Mouse (Mus musculus): ENCODE measurements around the gene Sh3bp1. TPM values are rescaled to one million over a fixed set of nuclear protein-coding genes. Genes with fewer than 3 reads are reported as not detected.
A peak's percentile ranks its signal among the peaks of the same experiment; 100 is the strongest.

Sh3bp1 gene
- total RNA-seq, 2 experiments from 2014 or later: 7.2 to 8.5 TPM

- peak; percentile 86 to 90 for DNase-seq
Observed at GRCm38 (mm10) chr15:78942663-78943062, 43.1 kb downstream of the Sh3bp1 start.

DNA sequence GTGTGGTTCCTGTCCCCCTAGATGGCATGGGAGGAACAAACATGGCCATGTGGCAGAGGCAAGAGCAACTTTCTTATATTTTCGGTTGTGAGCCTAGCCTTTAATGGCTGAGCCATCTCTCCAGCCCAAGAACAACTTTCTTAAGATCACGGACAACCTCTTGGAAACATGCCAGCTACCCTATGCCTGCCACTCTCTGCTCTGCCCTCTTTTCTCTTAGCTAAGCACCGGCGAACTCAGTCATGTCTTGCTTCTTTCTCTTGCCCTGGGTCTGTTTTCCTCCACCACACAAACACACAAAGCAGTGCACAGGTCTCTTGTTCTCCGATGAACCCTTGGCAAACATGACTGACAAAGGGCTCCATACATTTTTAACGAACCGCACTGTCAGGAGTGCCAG is 46.7 kb downstream of the Sh3bp1 start:
- no peak for DNase-seq

DNA sequence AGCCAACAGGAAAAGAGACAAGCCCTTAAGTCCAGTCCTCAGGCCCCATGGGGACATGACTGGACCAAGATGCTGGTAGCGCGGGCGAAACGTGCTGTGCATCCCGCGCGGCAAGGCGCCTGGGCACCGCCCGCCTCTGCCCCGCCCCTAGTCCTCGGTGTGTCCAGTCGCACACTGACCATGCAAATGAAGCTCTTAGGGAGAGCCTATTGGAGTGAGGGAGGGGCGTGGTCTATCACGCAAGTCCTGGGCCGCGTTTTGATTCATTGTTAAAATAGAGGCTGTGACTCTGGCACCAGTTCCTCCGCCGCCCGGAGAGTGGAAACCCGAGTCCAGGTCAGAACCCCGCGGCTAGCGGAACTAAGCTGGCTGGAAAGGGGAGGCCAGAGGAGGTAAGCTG is 48.1 kb downstream of the Sh3bp1 start, which contains the start of gene Triobp:
Gene Triobp, plus strand, starts transcription at position 68 of the 400 bp plus-strand sequence.
- DNase-seq: peak; percentile 92 to 94

- DNase-seq: no peak
Observed at GRCm38 (mm10) chr15:78948152-78948725, 48.7 kb downstream of the Sh3bp1 start.

GRCm38 (mm10) chr15:78948883-78949282 is 49.3 kb downstream of the Sh3bp1 start:
- no peak for DNase-seq

DNA sequence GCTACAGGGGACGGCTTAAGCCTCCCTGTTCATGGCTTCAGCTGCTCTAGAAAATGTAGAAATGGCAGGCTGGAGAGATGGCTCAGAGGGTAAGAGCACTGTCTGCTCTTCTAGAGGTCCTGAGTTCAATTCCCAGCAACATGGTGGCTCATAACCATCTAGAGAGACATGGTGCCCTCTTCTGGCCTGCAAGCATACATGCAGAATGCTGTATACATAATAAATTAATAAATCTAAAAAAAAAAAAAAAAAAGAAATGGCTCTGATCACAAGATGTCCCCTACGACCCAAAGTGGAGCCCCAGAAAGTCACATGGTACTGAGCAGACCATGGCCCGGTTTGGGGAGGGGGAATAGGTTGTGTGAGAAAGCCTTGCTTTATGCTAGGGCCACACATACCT is 56.1 kb downstream of the Sh3bp1 start:
- no peak for DNase-seq

DNA sequence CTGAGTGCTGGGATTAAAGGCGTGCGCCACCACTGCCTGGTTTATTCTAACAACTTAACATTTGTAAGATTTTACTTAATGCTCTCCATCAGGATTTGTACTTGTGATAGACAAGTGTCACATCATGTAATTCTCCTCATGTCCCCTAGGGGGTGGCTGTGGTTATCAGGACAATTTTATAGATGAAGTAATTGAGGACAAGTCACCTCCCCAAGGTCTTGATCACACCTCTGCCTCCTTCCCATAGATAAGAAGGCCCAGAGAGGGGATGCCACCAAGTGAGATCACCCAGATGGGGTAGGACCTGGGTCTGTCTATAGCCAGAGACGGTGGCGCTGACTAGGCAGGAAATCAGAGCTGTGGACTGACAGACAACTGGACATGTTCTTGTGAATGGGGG is 56.8 kb downstream of the Sh3bp1 start:
- no peak for DNase-seq

DNA sequence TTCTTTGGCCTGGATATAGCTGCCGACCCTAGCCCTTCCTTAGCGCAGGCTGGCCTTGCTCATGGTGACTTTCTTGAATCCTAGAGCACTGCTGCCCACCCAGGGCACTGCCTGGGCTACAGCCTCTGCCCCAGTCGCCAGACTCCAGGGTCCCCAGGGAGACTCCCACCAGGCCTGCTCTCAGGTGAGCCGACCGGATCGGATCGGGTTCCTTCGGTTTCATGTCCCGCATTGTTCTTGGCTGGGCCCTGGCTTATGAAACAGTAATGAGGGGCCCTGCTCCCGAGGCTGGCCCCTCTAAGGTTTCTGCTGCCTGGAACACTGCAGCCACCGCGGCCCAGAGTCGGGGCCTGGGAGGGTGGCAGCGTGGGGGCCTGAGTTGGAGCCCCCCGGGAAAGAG is 57.5 kb downstream of the Sh3bp1 start:
- DNase-seq: no peak

DNA sequence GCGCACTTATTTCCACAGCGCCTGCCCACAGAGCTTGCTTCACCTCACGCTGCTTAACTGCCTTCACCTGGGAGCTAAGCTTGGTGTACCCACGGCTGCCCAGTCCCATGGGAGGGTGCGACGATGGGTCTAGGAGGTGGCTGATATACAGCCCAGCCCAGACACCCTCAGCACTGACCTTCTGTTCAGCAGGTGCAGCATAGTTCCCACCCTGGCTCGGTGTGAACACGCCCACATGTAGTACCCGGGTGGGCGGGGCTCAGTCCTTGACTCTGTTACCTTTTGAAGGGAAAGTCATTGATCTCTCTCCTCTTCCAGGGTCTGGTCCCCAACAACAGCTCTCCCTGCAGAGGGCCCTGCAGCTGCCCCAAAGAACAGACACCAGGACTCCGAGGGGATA is 60.0 kb downstream of the Sh3bp1 start:
- no peak for DNase-seq

- DNase-seq: peak; percentile 83
Observed at GRCm38 (mm10) chr15:78960088-78960487, 60.5 kb downstream of the Sh3bp1 start.

Small RNA genes lying within 50 kb of the gene (microRNA-seq; reads per million reads assigned to microRNA genes)
- not detected for gene Mir6955

Other genes with a start within 250 kb of the Sh3bp1 start
- gene Elfn2, start 181.0 kb upstream of the Sh3bp1 start, total RNA-seq (2021): 1 to 10 TPM; 2.7 to 3.0 TPM
- gene Mfng, start 126.3 kb upstream of the Sh3bp1 start, total RNA-seq (2021): 10 to 100 TPM; 12.3 to 16.7 TPM
- gene Card10, start 96.7 kb upstream of the Sh3bp1 start, total RNA-seq (2021): 1 to 10 TPM; 5.9 to 9.8 TPM
- 10 to 100 TPM; 36.8 to 52.6 TPM for gene Cdc42ep1, start 57.1 kb upstream of the Sh3bp1 start, total RNA-seq (2021)
- under 1 TPM; 0.53 to 0.56 TPM for gene Lgals2, start 44.2 kb upstream of the Sh3bp1 start, total RNA-seq (2021)
- gene Gga1, start 22.6 kb upstream of the Sh3bp1 start, total RNA-seq (2021): 10 to 100 TPM; 56.0 to 57.3 TPM
- gene Gm49510, start 101 bp upstream of the Sh3bp1 start, total RNA-seq (2021): not detected
- 1 to 10 TPM; 3.3 to 3.7 TPM for gene Pdxp, start 14.2 kb downstream of the Sh3bp1 start, total RNA-seq (2021)
- 100 to 1,000 TPM; 303 to 486 TPM for gene Lgals1, start 27.0 kb downstream of the Sh3bp1 start, total RNA-seq (2021)
- 10 to 100 TPM; 41.5 to 47.4 TPM for gene Nol12, start 35.2 kb downstream of the Sh3bp1 start, total RNA-seq (2021)
- gene Triobp, start 48.0 kb downstream of the Sh3bp1 start, total RNA-seq (2021): 100 to 1,000 TPM; 111 to 142 TPM
- 100 to 1,000 TPM; 127 to 173 TPM for gene H1f0, start 128.7 kb downstream of the Sh3bp1 start, total RNA-seq (2021)
- gene Galr3, start 142.1 kb downstream of the Sh3bp1 start, total RNA-seq (2021): under 1 TPM; 0.30 to 0.36 TPM
- 10 to 100 TPM; 18.9 to 27.0 TPM for gene Ankrd54, start 163.1 kb downstream of the Sh3bp1 start, total RNA-seq (2021)
- gene Eif3l, start 175.4 kb downstream of the Sh3bp1 start, total RNA-seq (2021): 100 to 1,000 TPM; 140 to 156 TPM
- 10 to 100 TPM; 41.3 to 51.4 TPM for gene Micall1, start 209.1 kb downstream of the Sh3bp1 start, total RNA-seq (2021)
- gene Polr2f, start 241.2 kb downstream of the Sh3bp1 start, total RNA-seq (2021): 100 to 1,000 TPM; 137 to 143 TPM
- 1 to 10 TPM; 5.5 to 7.3 TPM for gene 1700088E04Rik, start 241.5 kb downstream of the Sh3bp1 start, total RNA-seq (2021)